Mouse (Mus musculus) embryonic fibroblast, embryonic 13.5 days (primary cell): ENCODE measurements around the gene Ptn. TPM values are rescaled to one million over a fixed set of nuclear protein-coding genes. Genes with fewer than 3 reads are reported as not detected.

Source experiments
- H3K27ac ChIP-seq: 2 replicates; pipeline ENCODE4 v1.5.1; 2012; ENCODE audit warnings: low read length, control low read depth, inconsistent platforms; ENCODE audit not compliant: insufficient read depth
- H3K4me1 ChIP-seq: 2 replicates; pipeline ENCODE4 v1.6.1; 2011; ENCODE audit warnings: low read length; ENCODE audit not compliant: control insufficient read depth, insufficient read depth
- H3K4me3 ChIP-seq: 2 replicates; pipeline ENCODE4 v1.5.1; 2011; ENCODE audit warnings: mild to moderate bottlenecking, control low read depth, low read length; ENCODE audit not compliant: insufficient read depth
- CTCF ChIP-seq: IDR thresholded peaks from 2 replicates; pipeline ENCODE4 v1.5.1; 2011; ENCODE audit warnings: mild to moderate bottlenecking, control low read depth, low read length, moderate library complexity, borderline replicate concordance; ENCODE audit not compliant: insufficient read depth
- POLR2A ChIP-seq: IDR thresholded peaks from 2 replicates; pipeline ENCODE4 v1.6.1; 2011; ENCODE audit warnings: low read depth, mild to moderate bottlenecking, control low read depth, low read length, moderate library complexity
- polyA plus RNA-seq: library from polyadenylated mRNA; stranded (reverse); fragments of >200 nt; gene quantifications from 2 replicates; pipeline ENCODE4 v1.2.4, GENCODE M21; 2011; ENCODE audit warnings: low read depth; ENCODE audit not compliant: missing spikeins, insufficient read length

Ptn gene
- polyA plus RNA-seq, 1 experiment: 1,598 TPM

DNA sequence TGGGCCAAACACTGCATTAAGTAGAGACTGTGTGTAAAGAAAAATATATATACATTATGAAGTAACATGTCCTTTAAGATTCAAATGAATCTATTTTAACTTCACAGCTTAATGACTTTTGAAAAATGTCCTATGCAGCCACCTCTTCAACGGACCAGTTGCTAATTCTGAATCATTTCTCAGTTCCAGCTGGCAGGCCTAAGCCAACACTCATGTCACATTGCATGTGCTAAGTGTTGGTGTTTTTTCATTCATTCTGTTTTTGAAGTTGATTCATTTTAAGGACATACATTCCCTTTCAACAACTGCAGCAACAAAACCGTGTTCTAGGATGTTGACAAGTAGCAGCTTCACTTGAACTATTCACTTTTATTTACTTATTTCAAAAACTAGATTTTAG is 6.0 kb upstream of the Ptn start:
- Histone ChIP-seq H3K4me1 (peaks cover 11% of the 10 kb centered on the region), H3K4me3 (no peak overlapping the region), H3K27ac (peak overlapping the region; percentile 98; the same call in 1 of the 2 replicates)
- TF ChIP-seq POLR2A (no peak), CTCF (no peak)

GRCm38 (mm10) chr6:36812666-36813515 is 2.9 kb upstream of the Ptn start:
- peaks cover 8% of the 10 kb centered on the region for H3K4me1 ChIP-seq
- peak overlapping the region; percentile 84 for H3K27ac ChIP-seq
- H3K4me3 ChIP-seq: no peak overlapping the region
- TF ChIP-seq CTCF (no peak), POLR2A (no peak)

- Histone ChIP-seq H3K27ac (peak overlapping the region; percentile 65), H3K4me1 (peaks cover 6% of the 10 kb centered on the region)
Measured at GRCm38 (mm10) chr6:36810448-36810847, 428 bp upstream of the Ptn start.

GRCm38 (mm10) chr6:36809311-36809726 is 701 bp downstream of the Ptn start:
- H3K4me3 ChIP-seq: peak overlapping the region; percentile 50
- TF ChIP-seq CTCF (no peak), POLR2A (peak; percentile 42; the same call in 1 of the 2 replicates)
- H3K27ac ChIP-seq: peak overlapping the region; percentile 74
- H3K4me1 ChIP-seq: peaks cover 6% of the 10 kb centered on the region

More at GRCm38 (mm10) chr6:36810448-36810847, 428 bp upstream of the Ptn start:
- no peak overlapping the region for H3K4me3 ChIP-seq
- no peak; the same call in 1 of the 2 replicates for TF ChIP-seq POLR2A
- TF ChIP-seq CTCF: no peak

GRCm38 (mm10) chr6:36808306-36809058 is 1.5 kb downstream of the Ptn start:
- Histone ChIP-seq H3K4me3 (peak overlapping the region; percentile 50), H3K27ac (peak overlapping the region; percentile 74), H3K4me1 (peaks cover 4% of the 10 kb centered on the region; the same call in 1 of the 2 replicates)
- TF ChIP-seq CTCF: no peak
- TF ChIP-seq POLR2A: peak; percentile 4; the same call in 1 of the 2 replicates

DNA sequence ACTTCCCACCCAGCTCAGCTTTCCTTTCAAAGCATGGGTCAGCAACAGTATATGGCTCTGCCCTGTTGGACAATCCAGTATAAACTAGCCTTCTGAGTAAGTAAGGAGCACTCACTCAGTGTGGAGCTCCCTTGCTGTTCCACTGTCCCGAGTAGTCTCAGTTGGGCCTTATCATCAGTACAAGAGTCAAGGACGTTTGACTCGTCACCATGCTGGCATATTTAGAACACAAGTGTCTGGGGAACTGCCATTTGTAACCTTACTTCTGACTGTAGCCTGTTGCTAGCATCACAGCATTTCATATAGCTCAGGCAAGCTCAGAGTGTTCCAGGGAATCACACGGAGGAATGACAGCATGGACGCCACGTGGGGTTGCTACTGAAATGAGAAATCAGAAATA is 3.1 kb downstream of the Ptn start:
- H3K4me1 ChIP-seq: peaks cover 4% of the 10 kb centered on the region; the same call in 1 of the 2 replicates
- no peak overlapping the region for H3K4me3 ChIP-seq
- TF ChIP-seq POLR2A: peak; percentile 46; the same call in 1 of the 2 replicates
- TF ChIP-seq CTCF: no peak
- peak overlapping the region; percentile 43 for H3K27ac ChIP-seq

DNA sequence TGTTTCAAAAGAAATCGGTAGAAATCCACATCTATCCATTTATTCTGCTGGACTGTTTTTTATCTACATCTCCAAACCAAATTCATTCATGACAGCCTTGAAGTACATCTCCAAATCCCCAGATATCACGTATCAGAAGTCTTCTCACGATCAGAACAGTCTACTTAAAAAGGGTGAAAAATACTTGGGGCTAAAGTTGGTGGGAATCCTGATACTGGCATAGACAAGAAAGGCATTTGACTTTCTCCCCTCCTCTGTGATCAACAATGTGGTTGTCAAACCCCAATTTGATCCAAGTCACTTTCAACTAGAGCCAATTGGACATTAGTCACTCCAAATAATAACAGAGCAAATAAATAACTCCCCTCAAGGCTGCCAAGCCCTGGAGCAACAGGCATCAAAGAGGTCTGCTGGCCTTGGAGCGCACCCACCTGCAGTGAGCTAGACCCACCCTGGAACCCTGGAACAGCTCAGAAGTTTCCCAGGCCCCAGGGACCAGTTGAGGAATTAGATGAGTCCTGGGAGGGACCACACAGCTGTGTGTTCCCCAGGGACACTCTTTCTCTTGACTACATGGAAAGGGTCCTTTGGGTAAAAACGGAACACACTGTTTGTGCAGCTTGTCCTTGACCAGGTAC is 9.6 kb downstream of the Ptn start:
- peak overlapping the region; percentile 47 for H3K27ac ChIP-seq
- no peaks in the 10 kb centered on the region for H3K4me1 ChIP-seq
- no peak overlapping the region for H3K4me3 ChIP-seq
- TF ChIP-seq CTCF: no peak
- TF ChIP-seq POLR2A: no peak

GRCm38 (mm10) chr6:36797066-36797655 is 12.9 kb downstream of the Ptn start:
- no peak overlapping the region for H3K27ac ChIP-seq
- no peak for TF ChIP-seq POLR2A
- TF ChIP-seq CTCF: no peak
- H3K4me3 ChIP-seq: no peak overlapping the region
- H3K4me1 ChIP-seq: no peaks in the 10 kb centered on the region

DNA sequence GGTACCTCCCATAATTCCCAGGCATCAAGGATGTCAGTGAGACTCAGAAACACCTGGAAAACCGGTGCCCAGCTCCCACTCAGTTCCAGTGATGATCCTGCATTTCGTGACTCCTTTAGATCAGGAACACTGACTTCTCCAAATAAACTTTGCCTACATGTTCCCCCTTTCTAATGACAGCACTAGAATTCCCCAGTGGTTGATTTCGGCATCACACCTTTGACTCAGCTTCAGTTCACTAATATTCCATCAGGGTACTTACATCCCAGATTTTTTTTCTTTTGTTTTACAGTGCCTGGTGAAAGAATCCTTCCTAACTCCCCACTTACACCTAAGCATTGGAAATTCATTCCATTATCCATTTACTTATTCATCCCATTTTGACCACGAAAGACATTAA is 15.5 kb downstream of the Ptn start:
- no peak for TF ChIP-seq CTCF
- TF ChIP-seq POLR2A: no peak
- Histone ChIP-seq H3K27ac (no peak overlapping the region), H3K4me3 (no peak overlapping the region), H3K4me1 (no peaks in the 10 kb centered on the region)
